Mouse (Mus musculus): ENCODE data around the gene Vip. TPM values are rescaled to one million over a fixed set of nuclear protein-coding genes. Genes with fewer than 3 reads are reported as not detected.

Vip gene
- polyA plus RNA-seq (2015; fragmentation: Nextera tagmentation; extraction: Ambion mirVana) = 40.8 and 52.6 TPM in 2 replicates

DNA sequence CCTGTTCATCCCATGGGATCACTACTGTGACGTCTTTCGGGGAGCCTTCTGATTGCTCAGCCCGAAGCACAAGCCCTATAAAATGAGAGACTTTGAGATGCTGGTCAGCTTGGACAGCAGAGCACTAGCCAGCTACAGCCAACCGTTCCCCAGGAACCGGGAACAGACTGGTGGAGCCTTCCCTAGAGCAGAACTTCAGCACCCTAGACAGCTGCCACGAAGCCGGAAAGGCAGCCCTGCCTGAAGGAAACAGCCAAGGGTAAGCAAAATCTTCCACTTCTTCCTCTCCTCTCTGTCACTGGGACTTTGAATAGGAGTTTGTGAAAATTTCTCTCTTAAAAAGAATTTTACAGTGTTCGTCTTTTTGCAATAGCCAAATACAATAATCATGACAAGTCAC, at the start of gene Vip:
Gene Vip, plus strand, starts transcription at position 107 of the 400 bp plus-strand sequence.
- TF ChIP-seq CTCF (IDR thresholded peaks at IDR 0.05; ENCODE audit: low read depth) = no peak
- no peak for TF ChIP-seq EP300 (optimal IDR thresholded peaks at IDR 0.05)
- ATAC-seq (ENCODE audit: low FRiP score, low TSS enrichment) (no peak), DNase-seq (ENCODE audit: low spot score) (peak; percentile 50)
- H3K4me3 ChIP-seq (ENCODE audit: low read depth, low read length) = no peak within 1 kb of the TSS
- H3K27ac ChIP-seq (replicated peaks) = no peak within 1 kb of the TSS
- H3K9me3 ChIP-seq (ENCODE audit: control insufficient read depth, low read length) = no peaks in the 10 kb centered on the region
- H3K36me3 ChIP-seq (ENCODE audit: control insufficient read depth, insufficient read depth, low read length) = no peaks in the 10 kb centered on the region
- WGBS = 30% methylated on average over 8 of the region's 8 CpGs
- no peak within 1 kb of the TSS for H3K4me2 ChIP-seq (replicated peaks; ENCODE audit: low read depth)
- H3K4me1 ChIP-seq (replicated peaks; ENCODE audit: control insufficient read depth, insufficient read depth) = no peaks in the 10 kb centered on the region
- H3K27me3 ChIP-seq (ENCODE audit: control insufficient read depth, insufficient read depth, low read length) = no peaks in the 10 kb centered on the region
- H3K9ac ChIP-seq (ENCODE audit: low read length) = no peak within 1 kb of the TSS

DNA sequence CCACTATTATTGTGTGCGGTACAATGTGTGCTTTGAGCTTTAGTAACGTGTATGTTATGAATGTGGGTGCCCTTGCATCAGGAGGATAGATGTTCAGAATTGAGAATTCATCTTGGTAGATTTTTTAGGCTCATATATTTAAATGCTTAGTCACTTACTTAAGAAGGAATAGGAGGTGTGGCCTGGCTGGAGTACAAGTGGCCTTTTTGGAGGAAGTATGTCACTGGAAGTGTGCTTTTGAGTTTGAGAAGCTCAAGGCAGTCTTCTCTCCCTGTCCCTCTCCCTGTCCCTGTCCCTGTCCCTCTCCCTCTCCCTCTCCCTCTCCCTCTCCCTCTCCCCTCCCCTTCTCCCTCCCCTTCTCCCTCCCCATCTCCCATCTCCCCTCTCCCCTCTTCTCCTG, 48.0 kb upstream of the Vip start:
- H3K4me3 ChIP-seq (ENCODE audit: low read depth, low read length) = no peak overlapping the region
- no peak for DNase-seq (ENCODE audit: low spot score)
- no peaks in the 10 kb centered on the region for H3K4me1 ChIP-seq (replicated peaks; ENCODE audit: control insufficient read depth, insufficient read depth)
- no peak for TF ChIP-seq CTCF (IDR thresholded peaks at IDR 0.05; ENCODE audit: low read depth)
- no peaks in the 10 kb centered on the region for H3K9me3 ChIP-seq (ENCODE audit: control insufficient read depth, low read length)
- no peaks in the 10 kb centered on the region for H3K27me3 ChIP-seq (ENCODE audit: control insufficient read depth, insufficient read depth, low read length)
- H3K9ac ChIP-seq (ENCODE audit: low read length) = no peak overlapping the region
- no peak overlapping the region for H3K4me2 ChIP-seq (replicated peaks; ENCODE audit: low read depth)
- no peak for ATAC-seq (ENCODE audit: low FRiP score, low TSS enrichment)
- no peaks in the 10 kb centered on the region for H3K36me3 ChIP-seq (ENCODE audit: control insufficient read depth, insufficient read depth, low read length)
- 87% methylated on average over 2 of the region's 2 CpGs for WGBS
- 0 out of 2 replicates have a peak overlapping the region, but pooled peaks have one; percentile 4 for H3K27ac ChIP-seq (replicated peaks)

DNA sequence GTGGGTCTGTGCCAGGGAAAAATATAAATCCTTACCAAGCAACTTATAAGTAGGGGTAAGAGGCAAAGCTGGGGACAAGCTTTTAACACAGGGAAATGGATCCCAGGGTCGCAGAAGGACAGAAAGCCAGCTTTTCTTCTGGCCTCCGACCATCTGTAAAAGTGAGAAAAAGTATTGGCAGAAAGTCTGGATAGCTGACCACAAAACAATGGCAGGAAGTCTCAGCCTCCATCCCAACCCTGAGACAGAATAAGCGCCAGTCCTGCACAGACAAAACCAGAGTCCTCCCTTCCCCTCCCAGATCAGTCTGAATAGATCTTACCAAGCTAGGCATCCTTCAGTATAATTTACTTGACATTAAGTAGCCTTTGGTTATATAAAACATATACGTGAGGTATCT, 47.0 kb upstream of the Vip start:
- H3K27me3 ChIP-seq (ENCODE audit: control insufficient read depth, insufficient read depth, low read length) = no peaks in the 10 kb centered on the region
- no peaks in the 10 kb centered on the region for H3K9me3 ChIP-seq (ENCODE audit: control insufficient read depth, low read length)
- H3K4me1 ChIP-seq (replicated peaks; ENCODE audit: control insufficient read depth, insufficient read depth) = no peaks in the 10 kb centered on the region
- H3K4me2 ChIP-seq (replicated peaks; ENCODE audit: low read depth) = no peak overlapping the region
- no peaks in the 10 kb centered on the region for H3K36me3 ChIP-seq (ENCODE audit: control insufficient read depth, insufficient read depth, low read length)
- DNase-seq (ENCODE audit: low spot score) (no peak), ATAC-seq (ENCODE audit: low FRiP score, low TSS enrichment) (no peak)
- H3K9ac ChIP-seq (ENCODE audit: low read length) = no peak overlapping the region
- H3K4me3 ChIP-seq (ENCODE audit: low read depth, low read length) = no peak overlapping the region
- no peak overlapping the region for H3K27ac ChIP-seq (replicated peaks)
- WGBS = 73% methylated on average over 4 of the region's 4 CpGs
- no peak for TF ChIP-seq EP300 (optimal IDR thresholded peaks at IDR 0.05)
- TF ChIP-seq CTCF (IDR thresholded peaks at IDR 0.05; ENCODE audit: low read depth) = no peak

DNA sequence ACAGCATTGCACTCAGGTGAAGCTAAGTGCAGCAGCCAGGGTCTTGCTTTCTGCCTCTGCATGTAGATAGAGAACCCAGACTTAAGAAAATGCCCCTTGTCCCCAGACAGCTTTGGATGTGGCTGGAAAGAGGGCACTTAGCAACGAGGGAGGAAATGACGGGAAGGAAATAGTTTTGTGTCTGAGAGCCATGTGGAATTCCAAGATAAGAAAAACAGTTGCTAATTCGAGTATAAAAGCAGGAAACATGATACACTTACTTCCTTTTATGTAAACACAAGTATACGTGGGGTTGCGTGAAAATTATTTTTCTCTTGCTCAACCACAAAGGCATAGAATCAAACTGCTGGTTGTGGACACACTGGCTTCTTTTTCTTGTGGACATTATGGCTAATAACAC, 45.6 kb upstream of the Vip start, which contains the start of gene Myct1:
Gene Myct1, plus strand, starts transcription at position 312 of the 400 bp plus-strand sequence.
- ATAC-seq (ENCODE audit: low FRiP score, low TSS enrichment) (no peak), DNase-seq (ENCODE audit: low spot score) (no peak)
- H3K9me3 ChIP-seq (ENCODE audit: control insufficient read depth, low read length) = no peaks in the 10 kb centered on the region
- WGBS = 14% methylated on average over 5 of the region's 5 CpGs
- no peak within 1 kb of the TSS for H3K9ac ChIP-seq (ENCODE audit: low read length)
- H3K27me3 ChIP-seq (ENCODE audit: control insufficient read depth, insufficient read depth, low read length) = no peaks in the 10 kb centered on the region
- H3K27ac ChIP-seq (replicated peaks) = no peak within 1 kb of the TSS
- 0 out of 2 replicates have a peak within 1 kb of the TSS, but pooled peaks have one; percentile 13 for H3K4me3 ChIP-seq (ENCODE audit: low read depth, low read length)
- H3K36me3 ChIP-seq (ENCODE audit: control insufficient read depth, insufficient read depth, low read length) = no peaks in the 10 kb centered on the region
- H3K4me1 ChIP-seq (replicated peaks; ENCODE audit: control insufficient read depth, insufficient read depth) = no peaks in the 10 kb centered on the region
- no peak within 1 kb of the TSS for H3K4me2 ChIP-seq (replicated peaks; ENCODE audit: low read depth)
- TF ChIP-seq EP300 (optimal IDR thresholded peaks at IDR 0.05) = no peak
- no peak for TF ChIP-seq CTCF (IDR thresholded peaks at IDR 0.05; ENCODE audit: low read depth)

DNA sequence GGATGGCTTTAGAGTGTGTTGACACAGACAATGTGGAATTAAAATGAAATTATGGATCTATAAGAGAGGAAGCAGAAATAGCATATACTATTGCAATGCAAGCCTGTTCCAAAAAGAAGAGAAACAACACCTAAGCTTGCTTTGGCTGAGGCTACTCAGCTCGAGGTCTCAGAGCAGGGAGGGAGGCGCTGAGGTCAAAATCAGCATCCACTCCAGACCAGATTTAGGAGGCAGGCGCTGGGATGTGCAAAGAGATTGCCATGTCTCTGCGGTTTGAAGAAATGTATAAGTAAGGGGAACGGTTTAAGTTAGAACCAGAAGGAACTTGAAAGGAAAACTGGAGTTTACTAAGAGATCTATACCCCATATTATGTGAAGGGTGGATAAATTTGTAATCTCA, 44.6 kb upstream of the Vip start:
- TF ChIP-seq EP300 (optimal IDR thresholded peaks at IDR 0.05) (no peak), CTCF (IDR thresholded peaks at IDR 0.05; ENCODE audit: low read depth) (no peak)
- H3K27ac ChIP-seq (replicated peaks) = no peak overlapping the region
- H3K36me3 ChIP-seq (ENCODE audit: control insufficient read depth, insufficient read depth, low read length) = no peaks in the 10 kb centered on the region
- no peak overlapping the region for H3K9ac ChIP-seq (ENCODE audit: low read length)
- no peak for ATAC-seq (ENCODE audit: low FRiP score, low TSS enrichment)
- H3K4me3 ChIP-seq (ENCODE audit: low read depth, low read length) = 0 out of 2 replicates have a peak overlapping the region, but pooled peaks have one; percentile 13
- H3K4me2 ChIP-seq (replicated peaks; ENCODE audit: low read depth) = no peak overlapping the region
- H3K4me1 ChIP-seq (replicated peaks; ENCODE audit: control insufficient read depth, insufficient read depth) = no peaks in the 10 kb centered on the region
- no peak for DNase-seq (ENCODE audit: low spot score)
- 69% methylated on average over 5 of the region's 5 CpGs for WGBS
- H3K9me3 ChIP-seq (ENCODE audit: control insufficient read depth, low read length) = no peaks in the 10 kb centered on the region
- no peaks in the 10 kb centered on the region for H3K27me3 ChIP-seq (ENCODE audit: control insufficient read depth, insufficient read depth, low read length)

DNA sequence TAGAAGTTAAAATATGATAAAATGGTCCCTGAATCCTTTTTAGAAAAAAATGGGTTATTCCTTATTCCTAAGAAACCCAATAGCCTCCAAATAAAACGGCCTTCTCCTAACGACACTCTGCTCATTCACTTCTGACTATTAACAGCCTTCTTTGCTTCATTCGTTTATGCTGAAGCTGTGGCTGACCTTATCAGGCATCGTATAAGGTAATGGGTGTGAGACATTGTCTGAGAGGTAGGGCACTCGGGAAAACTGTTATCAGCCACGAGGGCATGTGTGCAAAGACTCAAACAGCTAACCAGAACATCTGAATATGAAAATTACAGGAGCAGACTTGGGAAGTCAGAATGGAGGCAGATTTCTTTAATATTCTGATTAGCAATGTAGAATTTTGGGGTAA, 42.5 kb upstream of the Vip start:
- 46% methylated on average over 6 of the region's 6 CpGs for WGBS

More for the DNA sequence above, 42.5 kb upstream of the Vip start:
- Histone ChIP-seq H3K27me3 (ENCODE audit: control insufficient read depth, insufficient read depth, low read length) (no peaks in the 10 kb centered on the region), H3K36me3 (ENCODE audit: control insufficient read depth, insufficient read depth, low read length) (no peaks in the 10 kb centered on the region), H3K4me2 (replicated peaks; ENCODE audit: low read depth) (no peak overlapping the region), H3K9me3 (ENCODE audit: control insufficient read depth, low read length) (no peaks in the 10 kb centered on the region), H3K9ac (ENCODE audit: low read length) (no peak overlapping the region), H3K4me3 (ENCODE audit: low read depth, low read length) (no peak overlapping the region), H3K4me1 (replicated peaks; ENCODE audit: control insufficient read depth, insufficient read depth) (no peaks in the 10 kb centered on the region), H3K27ac (replicated peaks) (no peak overlapping the region)
- ATAC-seq (ENCODE audit: low FRiP score, low TSS enrichment) = no peak
- TF ChIP-seq CTCF (IDR thresholded peaks at IDR 0.05; ENCODE audit: low read depth) = no peak
- no peak for TF ChIP-seq EP300 (optimal IDR thresholded peaks at IDR 0.05)
- no peak for DNase-seq (ENCODE audit: low spot score)

Data from stomach, postnatal 0 days (tissue).